In the genomic region with DNA sequence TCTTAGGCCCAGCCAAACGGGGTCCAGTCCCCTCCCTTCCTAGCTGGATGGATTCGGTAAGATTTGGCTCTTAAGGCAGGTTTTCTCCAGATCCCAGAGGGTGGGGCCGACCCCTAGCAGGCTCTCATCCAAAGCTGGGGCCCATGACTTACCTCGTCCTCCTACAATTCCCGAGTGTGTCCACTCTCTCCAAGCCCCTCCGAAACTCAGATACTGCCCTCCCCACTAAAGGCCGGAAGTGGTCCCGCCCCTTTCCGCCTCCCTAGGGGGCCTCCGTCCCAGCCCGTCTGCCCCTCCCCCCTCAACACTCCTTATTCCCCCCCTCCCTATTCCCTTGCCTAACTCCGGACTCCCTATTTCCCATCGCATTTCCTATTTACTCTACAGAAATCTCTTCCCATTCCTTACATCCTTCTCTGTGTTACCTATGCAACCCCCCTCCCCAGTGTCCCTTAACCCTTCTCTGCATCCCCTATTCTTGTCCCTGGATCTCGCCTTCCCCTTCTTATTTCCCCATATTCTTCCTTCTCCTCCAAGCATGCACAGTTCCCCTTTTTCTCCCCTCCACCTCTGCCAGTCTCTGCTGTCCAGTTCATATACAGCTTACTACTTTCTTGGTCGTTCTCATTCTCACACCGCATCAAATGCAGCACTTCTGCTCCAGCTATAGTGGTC, we compare ENCODE assay signal across 8 mouse cellular contexts. TPM values are rescaled to one million over a fixed set of nuclear protein-coding genes. Genes with fewer than 3 reads are reported as not detected.
A peak's percentile ranks its signal among the peaks of the same experiment; 100 is the strongest.
DNase-seq lines count a peak whose midpoint lies in the region; ATAC-seq and TF ChIP-seq lines count a peak whose summit lies in the region.

No protein-coding gene starts in this region.

- peak overlapping the region; percentile 53 for H3K4me2 ChIP-seq in embryonic facial prominence, embryonic 13.5 days
- peak overlapping the region; percentile 65 for H3K4me2 ChIP-seq in heart, embryonic 14.5 days (ENCODE audit: low read length)
- H3K4me2 ChIP-seq in kidney, embryonic 16.5 days (replicated peaks; ENCODE audit: low read depth, low read length): peak overlapping the region; percentile 67
- peak overlapping the region; percentile 58 for H3K4me2 ChIP-seq in neural tube, embryonic 15.5 days

- H3K27ac ChIP-seq in embryonic facial prominence, embryonic 13.5 days: peak overlapping the region; percentile 89
- peak overlapping the region; percentile 87 to 97 for H3K27ac ChIP-seq in heart, embryonic 14.5 days (replicated peaks in 1 of 2; ENCODE audit: control insufficient read depth in 1 of 2, insufficient read depth in 1 of 2, low read depth in 2 of 2, low read length in 2 of 2)
- peak overlapping the region; percentile 89 for H3K27ac ChIP-seq in kidney, embryonic 16.5 days (ENCODE audit: low read length)
- peak overlapping the region; percentile 90 for H3K27ac ChIP-seq in neural tube, embryonic 15.5 days (replicated peaks)

- no peak for TF ChIP-seq CTCF in lung, adult 2 months (IDR thresholded peaks at IDR 0.05; ENCODE audit: insufficient read depth, low read length)

- TF ChIP-seq POLR2A in lung, adult 2 months (IDR thresholded peaks at IDR 0.05; ENCODE audit: borderline replicate concordance, extremely low read depth, low read depth, low read length): no peak

- peaks cover 33% of the 10 kb centered on the region for H3K36me3 ChIP-seq in embryonic facial prominence, embryonic 13.5 days
- H3K36me3 ChIP-seq in heart, embryonic 14.5 days (ENCODE audit: control insufficient read depth, insufficient read depth, low read length): peaks cover 35% of the 10 kb centered on the region
- H3K36me3 ChIP-seq in kidney, embryonic 16.5 days (ENCODE audit: insufficient read depth, low read length): peaks cover 21% of the 10 kb centered on the region; the same call in 1 of the 2 replicates
- H3K36me3 ChIP-seq in neural tube, embryonic 15.5 days: peaks cover 22% of the 10 kb centered on the region

- H3K4me3 ChIP-seq in embryonic facial prominence, embryonic 13.5 days: peak overlapping the region; percentile 51
- peak overlapping the region; percentile 55 to 91 for H3K4me3 ChIP-seq in heart, embryonic 14.5 days (ENCODE audit: control insufficient read depth in 1 of 2, insufficient read depth in 1 of 2, low read depth in 1 of 2, low read length in 2 of 2)
- H3K4me3 ChIP-seq in kidney, embryonic 16.5 days (ENCODE audit: low read length): peak overlapping the region; percentile 61
- peak overlapping the region; percentile 97 for H3K4me3 ChIP-seq in lung, adult 2 months (replicated peaks; ENCODE audit: extremely low read depth, low read depth, low read length)
- H3K4me3 ChIP-seq in neural tube, embryonic 15.5 days (replicated peaks): peak overlapping the region; percentile 53

- peak overlapping the region; percentile 72 for H3K9ac ChIP-seq in embryonic facial prominence, embryonic 13.5 days
- peak overlapping the region; percentile 76 for H3K9ac ChIP-seq in heart, embryonic 14.5 days (ENCODE audit: low read length)
- H3K9ac ChIP-seq in kidney, embryonic 16.5 days (replicated peaks; ENCODE audit: low read length): peak overlapping the region; percentile 66
- peak overlapping the region; percentile 59 for H3K9ac ChIP-seq in neural tube, embryonic 15.5 days (replicated peaks)

- 22% methylated on average over 16 of the region's 16 CpGs for WGBS in embryonic facial prominence, embryonic 13.5 days
- 20% methylated on average over 16 of the region's 16 CpGs for WGBS in heart, embryonic 14.5 days
- WGBS in kidney, embryonic 16.5 days: 20% methylated on average over 15 of the region's 16 CpGs
- 34% methylated on average over 16 of the region's 16 CpGs for WGBS in lung, adult 2 months
- 24% methylated on average over 16 of the region's 16 CpGs for WGBS in neural tube, embryonic 15.5 days

- H3K9me3 ChIP-seq in embryonic facial prominence, embryonic 13.5 days: no peaks in the 10 kb centered on the region
- H3K9me3 ChIP-seq in heart, embryonic 14.5 days (ENCODE audit: control insufficient read depth, low read length): no peaks in the 10 kb centered on the region
- H3K9me3 ChIP-seq in kidney, embryonic 16.5 days (ENCODE audit: low read length): no peaks in the 10 kb centered on the region
- H3K9me3 ChIP-seq in neural tube, embryonic 15.5 days (replicated peaks): no peaks in the 10 kb centered on the region

- H3K27me3 ChIP-seq in embryonic facial prominence, embryonic 13.5 days: no peaks in the 10 kb centered on the region; the same call in 1 of the 2 replicates
- H3K27me3 ChIP-seq in heart, embryonic 14.5 days (ENCODE audit: control insufficient read depth, insufficient read depth, low read length): no peaks in the 10 kb centered on the region
- H3K27me3 ChIP-seq in kidney, embryonic 16.5 days (ENCODE audit: insufficient read depth, low read length): peaks cover 2% of the 10 kb centered on the region; the same call in 1 of the 2 replicates
- no peaks in the 10 kb centered on the region for H3K27me3 ChIP-seq in neural tube, embryonic 15.5 days (replicated peaks)

- peak; percentile 9 to 32 for DNase-seq in thymus, adult 18-20 months
- no peak for DNase-seq in thymus, postnatal 0 days (ENCODE audit: low spot score)
- DNase-seq in lung, adult 2 months: peak; percentile 5

- peaks cover 10% of the 10 kb centered on the region; the same call in 1 of the 2 replicates for H3K4me1 ChIP-seq in embryonic facial prominence, embryonic 13.5 days
- peaks cover 4 to 6% of the 10 kb centered on the region in 2 experiments; a peak in 2 of 4 replicates for H3K4me1 ChIP-seq in heart, embryonic 14.5 days (ENCODE audit: control insufficient read depth in 2 of 2, insufficient read depth in 2 of 2, low read length in 2 of 2)
- peaks cover 4% of the 10 kb centered on the region; the same call in 1 of the 2 replicates for H3K4me1 ChIP-seq in kidney, embryonic 16.5 days (ENCODE audit: insufficient read depth, low read length)
- peaks cover 2% of the 10 kb centered on the region; the same call in 1 of the 2 replicates for H3K4me1 ChIP-seq in lung, adult 2 months (ENCODE audit: control insufficient read depth, insufficient read depth, low read length)
- H3K4me1 ChIP-seq in neural tube, embryonic 15.5 days: peaks cover 10% of the 10 kb centered on the region

- ATAC-seq in embryonic facial prominence, embryonic 13.5 days (ENCODE audit: insufficient number of reproducible peaks, insufficient read depth, low FRiP score, low TSS enrichment, low read depth): peak; percentile 46; the same call in 1 of the 2 replicates
- ATAC-seq in heart, embryonic 14.5 days (ENCODE audit: insufficient number of reproducible peaks, insufficient read depth, low FRiP score, low read depth): peak; percentile 54
- peak; percentile 69 for ATAC-seq in kidney, embryonic 16.5 days (ENCODE audit: low FRiP score, low TSS enrichment)
- ATAC-seq in neural tube, embryonic 15.5 days (ENCODE audit: low FRiP score): peak; percentile 79
- no peak for ATAC-seq in erythroid progenitor cell, adult 5-6 weeks (replicated peaks; ENCODE audit: low FRiP score, poor library complexity, severe bottlenecking)

RNA-seq across cellular contexts. Expression of a gene that starts 0.5 kb away (rescaled TPM):
- polyA plus RNA-seq in thymus, postnatal 0 days (2015; fragmentation: Nextera tagmentation; extraction: Ambion mirVana): 57.8 and 66.2 TPM in 2 replicates
- 490 and 523 TPM in 2 replicates for polyA plus RNA-seq in embryonic facial prominence, embryonic 13.5 days (2015; fragmentation: Nextera tagmentation; extraction: Ambion mirVana)
- polyA plus RNA-seq in heart, embryonic 14.5 days (2014; fragmentation: Nextera tagmentation; extraction: Ambion mirVana): 590 and 670 TPM in 2 replicates
- polyA plus RNA-seq in kidney, embryonic 16.5 days (2015; fragmentation: Nextera tagmentation; extraction: Ambion mirVana): 723 and 769 TPM in 2 replicates
- 31.8 and 41.1 TPM in 2 replicates for polyA plus RNA-seq in lung, adult 2 months (2012; rRNA removed)
- polyA plus RNA-seq in neural tube, embryonic 15.5 days (2015; fragmentation: Nextera tagmentation; extraction: Ambion mirVana): 522 and 556 TPM in 2 replicates
- not detected in 2 replicates for total RNA-seq in erythroid progenitor cell, adult 5-6 weeks (2015; ENCODE audit: low replicate concordance)
- total RNA-seq in erythroid progenitor cell, adult 5-6 weeks (2017; ENCODE audit: low replicate concordance): 2.1 TPM in 1 of 2 replicates, not detected in the other
